Mouse (Mus musculus): ENCODE data around the gene Foxo1. TPM values are rescaled to one million over a fixed set of nuclear protein-coding genes. Genes with fewer than 3 reads are reported as not detected.

Gene Foxo1
- polyA plus RNA-seq, 1 experiment from 2014 or later = 4.8 TPM

GRCm38 (mm10) chr3:52272376-52272865 lies 4.3 kb downstream of the Foxo1 start:
- no peaks in the 10 kb centered on the region for H3K36me3 ChIP-seq
- no peak for DNase-seq (ENCODE audit: low spot score)
- H3K27ac ChIP-seq = no peak overlapping the region
- WGBS = 62% methylated on average over 8 of the region's 8 CpGs
- H3K4me3 ChIP-seq = no peak overlapping the region
- no peaks in the 10 kb centered on the region for H3K9me3 ChIP-seq
- no peaks in the 10 kb centered on the region for H3K27me3 ChIP-seq (ENCODE audit: insufficient read depth, poor library complexity, severe bottlenecking)
- H3K4me1 ChIP-seq = peaks cover 7% of the 10 kb centered on the region

GRCm38 (mm10) chr3:52274475-52274874 lies 6.3 kb downstream of the Foxo1 start:
- Histone ChIP-seq H3K9me3 (no peaks in the 10 kb centered on the region), H3K4me3 (no peak overlapping the region)
- DNase-seq (ENCODE audit: low spot score) = no peak

GRCm38 (mm10) chr3:52275037-52275555 lies 7.0 kb downstream of the Foxo1 start:
- no peaks in the 10 kb centered on the region for H3K27me3 ChIP-seq (ENCODE audit: insufficient read depth, poor library complexity, severe bottlenecking)
- H3K4me1 ChIP-seq = peaks cover 5% of the 10 kb centered on the region
- 93% methylated on average over 9 of the region's 9 CpGs for WGBS
- no peak for DNase-seq (ENCODE audit: low spot score)
- H3K9me3 ChIP-seq = no peaks in the 10 kb centered on the region
- H3K27ac ChIP-seq = no peak overlapping the region
- H3K4me3 ChIP-seq = no peak overlapping the region
- no peaks in the 10 kb centered on the region for H3K36me3 ChIP-seq

More at GRCm38 (mm10) chr3:52274475-52274874, 6.3 kb downstream of the Foxo1 start:
- Histone ChIP-seq H3K27me3 (ENCODE audit: insufficient read depth, poor library complexity, severe bottlenecking) (no peaks in the 10 kb centered on the region), H3K27ac (no peak overlapping the region), H3K36me3 (no peaks in the 10 kb centered on the region), H3K4me1 (peaks cover 7% of the 10 kb centered on the region)

- Histone ChIP-seq H3K9me3 (no peaks in the 10 kb centered on the region), H3K36me3 (no peaks in the 10 kb centered on the region), H3K27me3 (ENCODE audit: insufficient read depth, poor library complexity, severe bottlenecking) (no peaks in the 10 kb centered on the region), H3K4me1 (peaks cover 4% of the 10 kb centered on the region; the same call in 1 of the 2 replicates), H3K4me3 (no peak overlapping the region), H3K27ac (no peak overlapping the region)
- WGBS = 74% methylated on average over 1 of the region's 1 CpGs
- no peak for DNase-seq (ENCODE audit: low spot score)
These were observed 12.5 kb downstream of the Foxo1 start for GRCm38 (mm10) chr3:52280681-52281080.

DNA sequence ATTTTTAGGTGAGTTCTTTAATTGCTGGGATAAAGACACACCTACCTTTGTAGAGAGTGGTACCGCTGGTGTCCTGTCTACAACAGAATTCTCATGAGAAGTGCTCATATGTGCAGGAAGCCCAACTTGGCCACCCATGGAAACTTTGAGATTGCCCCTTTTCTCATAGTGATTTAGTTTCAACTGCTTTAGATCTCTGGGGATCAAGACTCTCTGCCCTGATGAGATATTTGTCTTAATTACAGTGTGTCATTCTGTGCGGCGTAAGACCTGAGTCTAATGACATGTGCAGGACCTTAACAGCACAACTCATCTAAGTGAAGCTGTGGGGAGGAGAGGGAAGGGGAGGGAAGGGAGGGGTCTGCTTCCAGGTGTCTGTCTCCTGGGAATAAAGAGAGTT lies 13.7 kb downstream of the Foxo1 start:
- no peak overlapping the region for H3K4me3 ChIP-seq
- H3K36me3 ChIP-seq = no peaks in the 10 kb centered on the region
- DNase-seq (ENCODE audit: low spot score) = no peak
- H3K9me3 ChIP-seq = no peaks in the 10 kb centered on the region
- no peak overlapping the region for H3K27ac ChIP-seq
- WGBS = 79% methylated on average over 3 of the region's 3 CpGs
- H3K27me3 ChIP-seq (ENCODE audit: insufficient read depth, poor library complexity, severe bottlenecking) = no peaks in the 10 kb centered on the region
- peaks cover 4% of the 10 kb centered on the region; the same call in 1 of the 2 replicates for H3K4me1 ChIP-seq

- Histone ChIP-seq H3K27me3 (ENCODE audit: insufficient read depth, poor library complexity, severe bottlenecking) (no peaks in the 10 kb centered on the region), H3K4me3 (no peak overlapping the region), H3K36me3 (no peaks in the 10 kb centered on the region), H3K4me1 (peaks cover 4% of the 10 kb centered on the region; the same call in 1 of the 2 replicates), H3K27ac (no peak overlapping the region), H3K9me3 (no peaks in the 10 kb centered on the region)
- no peak for DNase-seq (ENCODE audit: low spot score)
- WGBS = 43% methylated on average over 2 of the region's 2 CpGs
These were observed 14.2 kb downstream of the Foxo1 start for GRCm38 (mm10) chr3:52282369-52282768.

- no peak for DNase-seq (ENCODE audit: low spot score)
- Histone ChIP-seq H3K27me3 (ENCODE audit: insufficient read depth, poor library complexity, severe bottlenecking) (no peaks in the 10 kb centered on the region), H3K27ac (no peak overlapping the region), H3K4me1 (peaks cover 4% of the 10 kb centered on the region; the same call in 1 of the 2 replicates), H3K9me3 (no peaks in the 10 kb centered on the region), H3K4me3 (no peak overlapping the region), H3K36me3 (no peaks in the 10 kb centered on the region)
- WGBS = 75% methylated on average over 6 of the region's 6 CpGs
These were observed 15.4 kb downstream of the Foxo1 start for GRCm38 (mm10) chr3:52283521-52283920.

GRCm38 (mm10) chr3:52290811-52291210 lies 22.7 kb downstream of the Foxo1 start:
- DNase-seq (ENCODE audit: low spot score) = no peak
- no peak overlapping the region for H3K4me3 ChIP-seq
- H3K27me3 ChIP-seq (ENCODE audit: insufficient read depth, poor library complexity, severe bottlenecking) = no peaks in the 10 kb centered on the region
- H3K9me3 ChIP-seq = no peaks in the 10 kb centered on the region
- H3K36me3 ChIP-seq = no peaks in the 10 kb centered on the region
- 92% methylated on average over 2 of the region's 2 CpGs for WGBS
- no peak overlapping the region for H3K27ac ChIP-seq
- peaks cover 13% of the 10 kb centered on the region for H3K4me1 ChIP-seq

DNA sequence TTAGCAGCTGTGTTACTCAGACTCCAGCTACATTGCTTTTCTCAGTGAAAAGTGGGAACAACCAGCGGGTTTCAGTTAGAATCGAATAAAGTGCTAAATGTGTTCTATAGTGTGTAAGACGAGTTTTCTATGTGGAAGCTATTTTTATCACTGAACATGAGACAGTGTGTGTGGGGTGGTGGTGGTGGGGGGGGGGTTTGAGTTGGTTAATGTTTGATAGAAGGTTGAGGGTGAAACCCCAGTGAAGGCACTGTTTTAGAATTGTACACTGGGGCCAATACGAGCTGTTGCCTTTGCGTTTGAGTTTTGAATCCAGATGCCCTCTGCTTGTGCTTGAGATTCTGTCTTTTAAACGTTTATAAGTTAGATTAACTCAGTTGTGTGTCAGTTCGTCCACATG lies 24.4 kb downstream of the Foxo1 start:
- Histone ChIP-seq H3K4me1 (peaks cover 13% of the 10 kb centered on the region), H3K27ac (no peak overlapping the region), H3K27me3 (ENCODE audit: insufficient read depth, poor library complexity, severe bottlenecking) (no peaks in the 10 kb centered on the region), H3K4me3 (no peak overlapping the region), H3K36me3 (no peaks in the 10 kb centered on the region), H3K9me3 (no peaks in the 10 kb centered on the region)
- 72% methylated on average over 7 of the region's 7 CpGs for WGBS
- no peak for DNase-seq (ENCODE audit: low spot score)

- Histone ChIP-seq H3K9me3 (no peaks in the 10 kb centered on the region), H3K36me3 (no peaks in the 10 kb centered on the region), H3K4me1 (peaks cover 21% of the 10 kb centered on the region), H3K27me3 (ENCODE audit: insufficient read depth, poor library complexity, severe bottlenecking) (no peaks in the 10 kb centered on the region), H3K27ac (no peak overlapping the region), H3K4me3 (no peak overlapping the region)
- WGBS = 52% methylated on average over 5 of the region's 5 CpGs
- DNase-seq (ENCODE audit: low spot score) = no peak
These were observed 25.8 kb downstream of the Foxo1 start for GRCm38 (mm10) chr3:52293946-52294345.

GRCm38 (mm10) chr3:52295688-52296087 lies 27.6 kb downstream of the Foxo1 start:
- Histone ChIP-seq H3K36me3 (no peaks in the 10 kb centered on the region), H3K4me1 (peaks cover 38% of the 10 kb centered on the region), H3K4me3 (no peak overlapping the region), H3K9me3 (no peaks in the 10 kb centered on the region), H3K27ac (no peak overlapping the region), H3K27me3 (ENCODE audit: insufficient read depth, poor library complexity, severe bottlenecking) (no peaks in the 10 kb centered on the region)
- WGBS = 80% methylated on average over 1 of the region's 1 CpGs
- no peak for DNase-seq (ENCODE audit: low spot score)

- no peak for DNase-seq (ENCODE audit: low spot score)
- H3K36me3 ChIP-seq = no peaks in the 10 kb centered on the region
- H3K4me3 ChIP-seq = no peak overlapping the region
- no peaks in the 10 kb centered on the region for H3K9me3 ChIP-seq
- H3K27ac ChIP-seq = no peak overlapping the region
- WGBS = 58% methylated on average over 7 of the region's 7 CpGs
- peaks cover 42% of the 10 kb centered on the region for H3K4me1 ChIP-seq
- no peaks in the 10 kb centered on the region for H3K27me3 ChIP-seq (ENCODE audit: insufficient read depth, poor library complexity, severe bottlenecking)
These were observed 28.2 kb downstream of the Foxo1 start for GRCm38 (mm10) chr3:52296224-52296760.

DNA sequence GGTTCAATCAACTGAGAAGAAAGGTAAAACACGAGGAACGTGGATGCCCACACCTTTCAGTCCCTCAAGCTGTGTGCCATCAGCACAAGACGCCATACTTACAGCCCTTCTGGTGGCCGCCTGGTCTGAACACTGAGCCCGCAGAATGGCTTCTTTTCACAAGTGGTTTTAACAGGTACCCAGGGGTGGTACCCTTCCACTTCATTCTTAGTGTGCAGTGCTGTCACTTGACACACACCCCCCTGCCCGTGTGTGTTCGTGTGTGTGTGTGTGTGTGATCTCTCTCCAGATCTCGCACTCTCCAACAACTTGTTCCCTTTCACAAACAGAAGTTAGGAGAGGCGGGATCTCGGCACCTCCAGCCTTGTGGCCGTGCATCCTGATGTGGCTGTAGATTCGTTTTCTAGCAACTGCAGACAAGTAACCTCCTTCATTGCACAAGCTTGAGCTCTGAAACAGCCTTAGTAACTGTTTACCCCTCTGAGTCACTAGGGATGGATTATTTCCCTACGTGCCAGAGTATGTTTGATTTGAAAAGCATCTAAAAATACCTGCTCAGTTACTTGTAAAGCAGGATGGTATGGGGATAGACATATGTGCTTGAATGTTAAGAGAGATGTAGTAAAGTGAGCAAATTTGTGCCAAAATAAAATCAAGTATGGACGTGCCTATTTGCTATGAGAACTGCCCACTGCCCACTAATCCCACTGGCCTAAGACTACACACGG lies 29.3 kb downstream of the Foxo1 start:
- no peaks in the 10 kb centered on the region for H3K9me3 ChIP-seq
- H3K4me1 ChIP-seq = peaks cover 39% of the 10 kb centered on the region
- no peak overlapping the region for H3K4me3 ChIP-seq
- WGBS = 64% methylated on average over 15 of the region's 15 CpGs
- DNase-seq (ENCODE audit: low spot score) = no peak
- H3K36me3 ChIP-seq = no peaks in the 10 kb centered on the region
- no peaks in the 10 kb centered on the region for H3K27me3 ChIP-seq (ENCODE audit: insufficient read depth, poor library complexity, severe bottlenecking)
- H3K27ac ChIP-seq = no peak overlapping the region
